Mouse (Mus musculus) C2C12 (cell line): ENCODE results near the gene Stat3. TPM values are rescaled to one million over a fixed set of nuclear protein-coding genes. Genes with fewer than 3 reads are reported as not detected.

Experiments
- H3K27me3 ChIP-seq: one replicate; pipeline ENCODE4 v1.6.1; 2011; ENCODE audit not compliant: control insufficient read depth, insufficient read depth, insufficient read length
- H3K36me3 ChIP-seq: one replicate; pipeline ENCODE4 v1.6.1; 2011; ENCODE audit not compliant: control insufficient read depth, insufficient read depth
- H3K4me3 ChIP-seq: one replicate; pipeline ENCODE4 v1.5.1; 2011; ENCODE audit warnings: mild to moderate bottlenecking, control low read depth; ENCODE audit not compliant: poor library complexity, insufficient read depth, severe bottlenecking
- H3K79me2 ChIP-seq: one replicate; pipeline ENCODE4 v1.6.1; 2011; ENCODE audit not compliant: control insufficient read depth, insufficient read depth
- H3K79me3 ChIP-seq: one replicate; pipeline ENCODE4 v1.6.1; 2011; ENCODE audit warnings: low read depth, control low read depth
- H3ac ChIP-seq: one replicate; pipeline ENCODE3; 2011; ENCODE audit warnings: low read depth; ENCODE audit not compliant: control insufficient read depth, insufficient read length
- CEBPB ChIP-seq: IDR thresholded peaks from one replicate; pipeline ENCODE4 v1.6.1; 2011; ENCODE audit warnings: low read depth, mild to moderate bottlenecking, control low read depth, moderate library complexity
- CTCF ChIP-seq: IDR thresholded peaks from one replicate; pipeline ENCODE4 v1.5.1; 2011; ENCODE audit not compliant: control insufficient read depth, insufficient read depth, insufficient read length
- FOSL1 ChIP-seq: IDR thresholded peaks from one replicate; pipeline ENCODE4 v1.8.0; 2011; ENCODE audit warnings: mild to moderate bottlenecking, low read length; ENCODE audit not compliant: poor library complexity, insufficient read depth, severe bottlenecking
- MAX ChIP-seq: IDR thresholded peaks from one replicate; pipeline ENCODE4 v1.6.1; 2011; ENCODE audit warnings: mild to moderate bottlenecking, control low read depth
- MYOD1 ChIP-seq: IDR thresholded peaks from one replicate; pipeline ENCODE4 v1.6.1; 2011; ENCODE audit warnings: low read depth; ENCODE audit not compliant: control insufficient read depth, insufficient read length
- MYOG ChIP-seq: IDR thresholded peaks from one replicate; pipeline ENCODE4 v1.6.1; 2011; ENCODE audit not compliant: control insufficient read depth, insufficient read length; ENCODE audit errors: extremely low read depth
- USF1 ChIP-seq: IDR thresholded peaks from one replicate; pipeline ENCODE4 v1.6.1; 2011; ENCODE audit warnings: low read depth, mild to moderate bottlenecking, control low read depth, moderate library complexity
- polyA plus RNA-seq: library from polyadenylated mRNA; unstranded; fragments of >200 nt; fragmentation: generic; extraction: Trizol; gene quantifications from one replicate; pipeline ENCODE4 v1.2.1, GENCODE M21; 2012; ENCODE audit warnings: missing spikeins

The Stat3 gene
- polyA plus RNA-seq, 1 experiment = 36.1 TPM

DNA sequence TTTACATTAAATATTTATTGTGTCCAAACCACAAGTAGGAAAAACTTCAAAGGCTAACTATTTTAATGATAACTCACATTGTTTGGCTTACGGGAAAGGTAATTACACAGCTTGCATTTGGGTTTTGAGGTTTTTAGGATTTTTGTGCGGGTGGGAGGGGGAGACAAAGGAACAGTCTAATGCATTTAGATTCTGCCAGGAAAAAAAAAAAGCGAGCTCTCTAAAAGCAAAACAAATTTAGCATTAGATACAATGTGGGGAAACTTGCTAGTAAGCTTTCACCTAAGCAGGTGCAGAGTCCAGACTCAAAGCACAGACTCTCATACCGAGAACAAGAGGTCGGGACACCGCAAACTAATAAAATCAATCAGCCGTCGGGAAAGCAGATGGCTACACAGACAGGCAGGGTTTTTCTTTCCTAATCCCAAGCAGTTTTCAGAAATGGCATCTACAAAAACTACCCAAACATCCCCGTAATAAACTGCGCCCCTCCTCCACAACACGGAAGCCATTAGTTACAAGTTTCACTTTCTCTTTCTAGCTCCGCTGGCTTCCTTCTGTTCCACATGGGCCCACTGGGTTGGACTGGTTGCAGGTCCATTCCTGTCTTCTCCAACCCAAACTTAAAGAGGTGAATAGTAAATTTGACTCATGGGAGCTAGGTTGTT is 8.0 kb downstream of the Stat3 start:
- H3K79me3 ChIP-seq = peaks cover 2% of the 10 kb centered on the region
- peaks cover 38% of the 10 kb centered on the region for H3K79me2 ChIP-seq
- peak overlapping the region; percentile 21 for H3ac ChIP-seq
- no peaks in the 10 kb centered on the region for H3K36me3 ChIP-seq
- H3K4me3 ChIP-seq = peak overlapping the region; percentile 16
- no peaks in the 10 kb centered on the region for H3K27me3 ChIP-seq
- TF ChIP-seq MYOG (no peak), USF1 (no peak), MAX (no peak), FOSL1 (no peak), CEBPB (no peak), CTCF (no peak), MYOD1 (no peak)

DNA sequence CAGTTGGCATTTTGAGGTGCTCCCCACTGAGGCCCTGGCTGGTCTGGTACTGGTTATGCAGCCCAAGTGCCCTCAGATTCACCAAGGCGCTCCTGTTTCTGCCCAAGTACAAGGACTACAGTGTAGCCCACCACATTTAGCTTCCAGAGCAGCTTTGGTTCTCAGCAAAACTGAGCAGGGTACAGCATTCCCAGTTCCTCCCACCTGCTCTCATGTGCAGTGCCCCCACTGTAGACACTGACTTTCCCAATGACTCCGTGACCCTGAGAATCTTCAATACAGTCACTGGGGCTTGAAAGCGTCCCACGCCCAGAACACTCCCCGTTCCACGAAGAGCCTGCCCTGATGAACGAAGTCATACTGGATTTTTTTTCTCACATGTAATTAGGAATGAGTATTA is 8.7 kb downstream of the Stat3 start:
- Histone ChIP-seq H3K79me3 (no peaks in the 10 kb centered on the region), H3ac (no peak overlapping the region), H3K27me3 (no peaks in the 10 kb centered on the region), H3K36me3 (no peaks in the 10 kb centered on the region), H3K4me3 (no peak overlapping the region), H3K79me2 (peaks cover 35% of the 10 kb centered on the region)
- TF ChIP-seq MAX = no peak
- no peak for TF ChIP-seq USF1
- no peak for TF ChIP-seq MYOG
- TF ChIP-seq MYOD1 = no peak
- TF ChIP-seq CEBPB = no peak

GRCm38 (mm10) chr11:100927386-100927785 is 12.0 kb downstream of the Stat3 start:
- no peaks in the 10 kb centered on the region for H3K79me3 ChIP-seq
- H3K4me3 ChIP-seq = no peak overlapping the region
- no peaks in the 10 kb centered on the region for H3K36me3 ChIP-seq
- peaks cover 13% of the 10 kb centered on the region for H3K79me2 ChIP-seq
- no peak overlapping the region for H3ac ChIP-seq
- no peaks in the 10 kb centered on the region for H3K27me3 ChIP-seq
- no peak for TF ChIP-seq CEBPB
- no peak for TF ChIP-seq FOSL1
- TF ChIP-seq CTCF = no peak
- no peak for TF ChIP-seq USF1
- no peak for TF ChIP-seq MAX
- no peak for TF ChIP-seq MYOD1
- TF ChIP-seq MYOG = no peak

DNA sequence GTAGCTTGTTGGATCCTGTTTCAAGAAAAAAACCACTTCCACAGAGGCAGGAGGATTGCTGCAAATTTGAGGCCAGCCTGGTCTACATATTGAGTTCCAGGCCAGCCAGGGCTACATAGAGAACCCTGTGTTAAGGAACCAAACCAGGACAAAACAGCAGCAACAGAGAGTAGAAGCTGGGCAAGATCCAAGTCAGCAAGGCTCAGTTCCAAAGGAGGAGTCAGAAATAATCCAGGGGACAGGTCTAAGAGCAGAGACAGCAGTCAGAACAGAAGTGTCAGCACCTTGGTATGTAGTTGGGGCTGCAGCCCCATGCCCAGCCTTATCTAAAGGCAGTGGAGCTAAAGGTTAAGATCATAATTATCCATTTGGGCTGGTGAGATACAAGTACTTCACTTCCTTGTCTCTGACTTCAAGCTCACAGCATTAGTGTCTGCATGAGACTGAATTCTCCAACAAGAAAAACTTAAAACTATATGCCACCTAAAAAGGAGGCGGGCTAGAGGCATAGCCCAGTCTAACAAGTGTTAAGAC is 14.9 kb downstream of the Stat3 start:
- Histone ChIP-seq H3K79me3 (no peaks in the 10 kb centered on the region), H3K79me2 (peaks cover 8% of the 10 kb centered on the region), H3K36me3 (no peaks in the 10 kb centered on the region), H3ac (no peak overlapping the region), H3K27me3 (no peaks in the 10 kb centered on the region), H3K4me3 (no peak overlapping the region)
- TF ChIP-seq USF1 (no peak), FOSL1 (no peak), MYOD1 (no peak)

- Histone ChIP-seq H3K27me3 (no peaks in the 10 kb centered on the region), H3K79me2 (peaks cover 8% of the 10 kb centered on the region), H3K36me3 (peaks cover 5% of the 10 kb centered on the region), H3K4me3 (no peak overlapping the region), H3ac (no peak overlapping the region), H3K79me3 (no peaks in the 10 kb centered on the region)
- TF ChIP-seq CTCF = no peak
- no peak for TF ChIP-seq USF1
- TF ChIP-seq FOSL1 = no peak
- TF ChIP-seq MYOG = no peak
- no peak for TF ChIP-seq CEBPB
- no peak for TF ChIP-seq MAX
- no peak for TF ChIP-seq MYOD1
These were observed 18.3 kb downstream of the Stat3 start for GRCm38 (mm10) chr11:100920887-100921624.
